Mouse (Mus musculus) ES-Bruce4 (cell line): ENCODE results near the gene Rbck1.

Experiments
- EP300 ChIP-seq: IDR thresholded peaks from 2 replicates; pipeline ENCODE4 v1.6.1; 2011; ENCODE audit warnings: low read depth, low read length; ENCODE audit not compliant: insufficient read depth
- POLR2A ChIP-seq: IDR thresholded peaks from one replicate; pipeline ENCODE4 v1.8.1; 2011; ENCODE audit warnings: low read length; ENCODE audit not compliant: insufficient read depth

DNA sequence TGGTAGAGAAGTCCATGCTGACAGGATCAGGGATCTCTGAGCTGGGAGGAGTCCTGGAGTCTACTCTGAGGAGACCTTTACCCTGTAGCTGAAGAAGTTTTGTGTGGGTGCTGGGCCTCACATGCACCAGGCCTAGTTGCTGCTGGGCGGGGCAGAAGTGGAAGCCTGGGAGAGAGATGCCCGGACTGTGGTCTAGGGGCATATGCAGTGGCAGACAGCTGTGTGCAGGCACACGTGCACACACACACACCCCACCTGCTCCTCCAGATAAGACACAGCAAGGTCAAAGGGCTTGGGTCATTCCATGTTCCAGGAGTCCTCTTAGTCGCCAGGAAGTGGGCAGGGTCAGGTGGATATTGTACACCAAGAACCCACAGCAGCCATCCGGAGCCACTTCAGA, 27.2 kb upstream of the Rbck1 start:
- no peak for TF ChIP-seq POLR2A
- TF ChIP-seq EP300, result no peak
